Mouse (Mus musculus) embryonic facial prominence, embryonic 15.5 days (tissue): ENCODE measurements at regions not wholly inside any gene's neighbourhood (a gene's known extent, or its start where the extent isn't known, plus 50 kb on each side); places are given as distances from the start of the nearest gene placed in this dataset.

ENCODE experiments used
- ATAC-seq: fragments of 200-750 bp; cut with Nextera tagmentation; 2 replicates; pipeline ENCODE4 v1.8.0; 2017; ENCODE audit warnings: low read depth, moderate TSS enrichment; ENCODE audit not compliant: insufficient number of reproducible peaks, low FRiP score, low TSS enrichment
- H3K27ac ChIP-seq: fragments of 300-500 bp; sonication (generic); replicated peaks from 2 replicates; pipeline ENCODE4 v1.5.1; 2015; ENCODE audit warnings: mild to moderate bottlenecking, inconsistent platforms
- H3K27me3 ChIP-seq: fragments of 300-500 bp; sonication (generic); 2 replicates; pipeline ENCODE4 v1.6.1; 2015; ENCODE audit warnings: inconsistent platforms
- H3K36me3 ChIP-seq: fragments of 300-500 bp; sonication (generic); 2 replicates; pipeline ENCODE4 v1.6.1; 2015; ENCODE audit warnings: mild to moderate bottlenecking, inconsistent platforms
- H3K4me1 ChIP-seq: fragments of 300-500 bp; sonication (generic); 2 replicates; pipeline ENCODE4 v1.6.1; 2015; ENCODE audit warnings: inconsistent platforms
- H3K4me2 ChIP-seq: fragments of 300-500 bp; sonication (generic); replicated peaks from 2 replicates; pipeline ENCODE4 v1.6.1; 2015; ENCODE audit warnings: mild to moderate bottlenecking, inconsistent platforms
- H3K4me3 ChIP-seq: fragments of 300-500 bp; sonication (generic); replicated peaks from 2 replicates; pipeline ENCODE4 v1.5.1; 2015; ENCODE audit warnings: mild to moderate bottlenecking, inconsistent platforms
- H3K9ac ChIP-seq: fragments of 300-500 bp; sonication (generic); 2 replicates; pipeline ENCODE4 v1.6.1; 2015; ENCODE audit warnings: inconsistent platforms
- H3K9me3 ChIP-seq: fragments of 300-500 bp; sonication (generic); replicated peaks from 2 replicates; pipeline ENCODE4 v1.6.1; 2016; ENCODE audit warnings: inconsistent platforms
- WGBS: fragments of 180-500 bp; shearing (Covaris S2); methylation state at CpG from one replicate; pipeline ENCODE4 v1.1.7; 2015; 5-methylcytosine and 5-hydroxymethylcytosine counted together

GRCm38 (mm10) chr12:12787608-12788262 lies 154.0 kb downstream of the Mycn start:
- H3K4me2 ChIP-seq = peak overlapping the region; percentile 35
- H3K9ac ChIP-seq = no peak overlapping the region
- no peak overlapping the region for H3K27ac ChIP-seq
- no peak for ATAC-seq
- WGBS = 20% methylated on average over 19 of the region's 19 CpGs
- no peaks in the 10 kb centered on the region for H3K36me3 ChIP-seq
- no peaks in the 10 kb centered on the region for H3K9me3 ChIP-seq
- H3K4me3 ChIP-seq = 0 out of 2 replicates have a peak overlapping the region, but pooled peaks have one; percentile 15
- H3K4me1 ChIP-seq = peaks cover 31% of the 10 kb centered on the region
- H3K27me3 ChIP-seq = 0 out of 2 replicates have a peak, but pooled peaks cover 2% of the 10 kb centered on the region

GRCm38 (mm10) chr12:12787161-12787560 lies 154.6 kb downstream of the Mycn start:
- Histone ChIP-seq H3K27ac (no peak overlapping the region), H3K36me3 (no peaks in the 10 kb centered on the region), H3K27me3 (0 out of 2 replicates have a peak, but pooled peaks cover 2% of the 10 kb centered on the region), H3K4me1 (peaks cover 29% of the 10 kb centered on the region), H3K9me3 (no peaks in the 10 kb centered on the region), H3K4me3 (no peak overlapping the region), H3K9ac (no peak overlapping the region), H3K4me2 (no peak overlapping the region)
- 43% methylated on average over 4 of the region's 4 CpGs for WGBS
- ATAC-seq = no peak

- Histone ChIP-seq H3K4me3 (no peak overlapping the region), H3K4me2 (no peak overlapping the region), H3K4me1 (peaks cover 20% of the 10 kb centered on the region; the same call in 1 of the 2 replicates), H3K27ac (no peak overlapping the region), H3K27me3 (0 out of 2 replicates have a peak, but pooled peaks cover 2% of the 10 kb centered on the region), H3K9me3 (no peaks in the 10 kb centered on the region), H3K36me3 (no peaks in the 10 kb centered on the region), H3K9ac (no peak overlapping the region)
- 0 out of 2 replicates have a peak, but pooled peaks have one; percentile 47 for ATAC-seq
- 21% methylated on average over 11 of the region's 11 CpGs for WGBS
Observed at GRCm38 (mm10) chr12:12783699-12784605, 157.8 kb downstream of the Mycn start.

- no peak overlapping the region for H3K27ac ChIP-seq
- H3K9me3 ChIP-seq = no peaks in the 10 kb centered on the region
- no peaks in the 10 kb centered on the region for H3K36me3 ChIP-seq
- no peak overlapping the region for H3K4me3 ChIP-seq
- no peak overlapping the region for H3K9ac ChIP-seq
- peaks cover 6% of the 10 kb centered on the region; the same call in 1 of the 2 replicates for H3K4me1 ChIP-seq
- 96% methylated on average over 5 of the region's 5 CpGs for WGBS
- no peak overlapping the region for H3K4me2 ChIP-seq
- no peak for ATAC-seq
- H3K27me3 ChIP-seq = no peaks in the 10 kb centered on the region
Observed at GRCm38 (mm10) chr12:12781526-12781925, 160.2 kb downstream of the Mycn start.

GRCm38 (mm10) chr12:12778563-12779256 lies 163.0 kb downstream of the Mycn start:
- Histone ChIP-seq H3K4me2 (no peak overlapping the region), H3K27ac (no peak overlapping the region), H3K4me3 (no peak overlapping the region), H3K9ac (no peak overlapping the region), H3K4me1 (no peaks in the 10 kb centered on the region), H3K9me3 (no peaks in the 10 kb centered on the region), H3K36me3 (no peaks in the 10 kb centered on the region), H3K27me3 (no peaks in the 10 kb centered on the region)
- no peak for ATAC-seq
- 55% methylated on average over 4 of the region's 4 CpGs for WGBS

GRCm38 (mm10) chr12:12777422-12777821 lies 164.3 kb downstream of the Mycn start:
- no peak for ATAC-seq
- Histone ChIP-seq H3K4me1 (no peaks in the 10 kb centered on the region), H3K27ac (no peak overlapping the region), H3K36me3 (no peaks in the 10 kb centered on the region), H3K9me3 (no peaks in the 10 kb centered on the region), H3K4me2 (no peak overlapping the region), H3K9ac (no peak overlapping the region), H3K27me3 (no peaks in the 10 kb centered on the region), H3K4me3 (no peak overlapping the region)
- WGBS = 81% methylated on average over 8 of the region's 8 CpGs

- no peak overlapping the region for H3K9ac ChIP-seq
- no peak for ATAC-seq
- no peaks in the 10 kb centered on the region for H3K4me1 ChIP-seq
- 76% methylated on average over 6 of the region's 6 CpGs for WGBS
- no peaks in the 10 kb centered on the region for H3K27me3 ChIP-seq
- H3K4me2 ChIP-seq = no peak overlapping the region
- H3K36me3 ChIP-seq = no peaks in the 10 kb centered on the region
- H3K9me3 ChIP-seq = no peaks in the 10 kb centered on the region
- H3K27ac ChIP-seq = no peak overlapping the region
- H3K4me3 ChIP-seq = no peak overlapping the region
Observed at GRCm38 (mm10) chr12:12776783-12777182, 164.9 kb downstream of the Mycn start.

- Histone ChIP-seq H3K9me3 (no peaks in the 10 kb centered on the region), H3K36me3 (no peaks in the 10 kb centered on the region), H3K4me1 (no peaks in the 10 kb centered on the region), H3K9ac (no peak overlapping the region), H3K4me3 (no peak overlapping the region), H3K27ac (no peak overlapping the region), H3K27me3 (no peaks in the 10 kb centered on the region), H3K4me2 (no peak overlapping the region)
- 60% methylated on average over 4 of the region's 4 CpGs for WGBS
- no peak for ATAC-seq
Observed at GRCm38 (mm10) chr12:12770970-12771369, 170.7 kb downstream of the Mycn start.

- no peaks in the 10 kb centered on the region for H3K4me1 ChIP-seq
- H3K36me3 ChIP-seq = no peaks in the 10 kb centered on the region
- no peaks in the 10 kb centered on the region for H3K9me3 ChIP-seq
- no peak overlapping the region for H3K9ac ChIP-seq
- no peak overlapping the region for H3K4me3 ChIP-seq
- ATAC-seq = no peak
- H3K4me2 ChIP-seq = no peak overlapping the region
- H3K27me3 ChIP-seq = no peaks in the 10 kb centered on the region
- H3K27ac ChIP-seq = no peak overlapping the region
- WGBS = 47% methylated on average over 11 of the region's 11 CpGs
Observed at GRCm38 (mm10) chr12:12766510-12767304, 175.0 kb downstream of the Mycn start.

- Histone ChIP-seq H3K4me1 (no peaks in the 10 kb centered on the region), H3K27ac (no peak overlapping the region), H3K4me3 (no peak overlapping the region), H3K9me3 (no peaks in the 10 kb centered on the region), H3K27me3 (no peaks in the 10 kb centered on the region), H3K4me2 (no peak overlapping the region), H3K9ac (no peak overlapping the region), H3K36me3 (no peaks in the 10 kb centered on the region)
- WGBS = 46% methylated on average over 7 of the region's 7 CpGs
- ATAC-seq = no peak
Observed at GRCm38 (mm10) chr12:12765490-12766058, 176.1 kb downstream of the Mycn start.
